Mouse (Mus musculus) myocyte (in vitro differentiated cells): Measurements from ENCODE around the gene Hoxa4.

Experiments
- MAX ChIP-seq: IDR thresholded peaks from one replicate; pipeline ENCODE4 v1.6.1; 2011; ENCODE audit warnings: low read depth, mild to moderate bottlenecking, control low read depth
- MYOD1 ChIP-seq, 3 experiments: IDR thresholded peaks; one replicate each; pipeline ENCODE4 v1.6.1; 2011; ENCODE audit warnings: control low read depth in 2 of 3, low read depth in 2 of 3, mild to moderate bottlenecking in 2 of 3, moderate library complexity in 1 of 3; ENCODE audit not compliant: insufficient read length in 2 of 3, control insufficient read depth in 1 of 3
- POLR2A ChIP-seq: IDR thresholded peaks from one replicate; pipeline ENCODE4 v1.6.1; 2011; ENCODE audit warnings: low read depth, mild to moderate bottlenecking, control low read depth, moderate library complexity; ENCODE audit not compliant: insufficient read length
- POLR2AphosphoS2 ChIP-seq: IDR thresholded peaks from one replicate; pipeline ENCODE4 v1.6.1; 2011; ENCODE audit warnings: low read depth, control low read depth; ENCODE audit not compliant: insufficient read length
- REST ChIP-seq: IDR thresholded peaks from one replicate; pipeline ENCODE4 v1.6.1; 2011; ENCODE audit warnings: mild to moderate bottlenecking, control low read depth, moderate library complexity; ENCODE audit not compliant: insufficient read depth, insufficient read length
- SRF ChIP-seq: IDR thresholded peaks from one replicate; pipeline ENCODE4 v1.6.1; 2011; ENCODE audit warnings: low read depth; ENCODE audit not compliant: control insufficient read depth, insufficient read length
- TCF12 ChIP-seq: IDR thresholded peaks from one replicate; pipeline ENCODE4 v1.6.1; 2011; ENCODE audit warnings: mild to moderate bottlenecking, control low read depth; ENCODE audit not compliant: poor library complexity, insufficient read depth, severe bottlenecking
- USF1 ChIP-seq: IDR thresholded peaks from one replicate; pipeline ENCODE4 v1.6.1; 2011; ENCODE audit warnings: low read depth, mild to moderate bottlenecking, control low read depth, moderate library complexity

DNA sequence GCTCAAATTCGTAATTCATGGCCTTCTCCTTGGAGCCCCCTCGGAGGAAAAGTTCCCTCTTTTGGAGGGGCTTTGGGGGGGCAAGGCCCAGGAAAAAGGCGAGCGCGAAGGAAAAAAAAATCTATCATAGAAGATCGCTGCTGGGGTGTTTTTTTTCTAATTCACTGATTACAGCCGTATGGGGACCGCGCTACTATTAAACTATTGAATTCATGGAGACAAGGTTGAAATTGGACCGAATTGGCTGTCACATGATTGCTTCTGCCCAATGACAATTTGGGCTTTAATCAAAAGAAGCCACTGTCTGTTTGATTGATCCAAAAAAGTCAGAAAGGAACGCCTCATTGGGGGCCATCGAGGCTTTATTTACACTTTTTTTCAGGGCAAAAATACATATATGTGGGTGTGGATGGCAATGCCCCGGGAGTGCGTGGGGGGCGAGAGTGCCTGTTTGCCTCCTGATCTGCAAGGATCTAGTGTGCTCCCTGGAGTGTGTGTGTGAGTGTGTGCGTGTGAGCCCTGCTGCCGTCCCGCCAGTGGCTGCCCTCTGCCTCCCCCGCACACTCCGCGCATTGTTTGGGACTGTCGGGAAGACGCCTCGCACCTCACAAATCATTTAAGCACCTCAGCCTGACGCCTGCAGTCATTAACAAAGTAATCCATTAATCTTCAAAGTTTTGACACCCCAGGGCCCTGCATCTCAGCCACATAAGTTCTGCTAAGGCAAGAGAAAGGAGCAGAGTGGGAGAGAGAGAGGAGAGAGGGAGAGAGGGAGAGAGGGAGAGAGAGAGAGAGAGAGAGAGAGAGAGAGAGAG, 26.7 kb downstream of the Hoxa4 start, which contains the start of gene Hoxa2:
- TF ChIP-seq POLR2A (no peak), REST (no peak), TCF12 (no peak), POLR2AphosphoS2 (peak; percentile 57), MYOD1 (IDR thresholded peaks at IDR 0.05; ENCODE audit: control insufficient read depth in 1 of 3, insufficient read length in 2 of 3, low read depth in 2 of 3) (no peak), USF1 (no peak), MAX (no peak), SRF (no peak)
